Mouse (Mus musculus): ENCODE measurements around the gene Tmem121. TPM values are rescaled to one million over a fixed set of nuclear protein-coding genes. Genes with fewer than 3 reads are reported as not detected.

Tmem121 gene
- 22.9 and 23.2 TPM in 2 replicates for polyA plus RNA-seq (2016; fragmentation: Nextera tagmentation; extraction: Ambion mirVana)

GRCm38 (mm10) chr12:113185442-113186291 is at the start of gene Tmem121:
TSS of gene Tmem121 (plus strand) at chr12:113185930.
- no peaks in the 10 kb centered on the region for H3K9me3 ChIP-seq (replicated peaks)
- peaks cover 22% of the 10 kb centered on the region for H3K4me1 ChIP-seq
- peak within 1 kb of the TSS; percentile 88 for H3K4me2 ChIP-seq (replicated peaks)
- H3K27me3 ChIP-seq: no peaks in the 10 kb centered on the region
- H3K36me3 ChIP-seq: peaks cover 26% of the 10 kb centered on the region
- H3K9ac ChIP-seq: peak within 1 kb of the TSS; percentile 83
- WGBS: 1% methylated on average over 58 of the region's 63 CpGs
- ATAC-seq (ENCODE audit: low FRiP score): peak; percentile 63
- no peak within 1 kb of the TSS for H3K27ac ChIP-seq
- H3K4me3 ChIP-seq: peak within 1 kb of the TSS; percentile 70

GRCm38 (mm10) chr12:113136492-113137020 is 49.2 kb upstream of the Tmem121 start:
- 0 out of 2 replicates have a peak, but pooled peaks cover 5% of the 10 kb centered on the region for H3K27me3 ChIP-seq
- H3K27ac ChIP-seq: no peak overlapping the region
- peaks cover 25% of the 10 kb centered on the region for H3K4me1 ChIP-seq
- H3K4me3 ChIP-seq: no peak overlapping the region
- ATAC-seq (ENCODE audit: low FRiP score): no peak
- 80% methylated on average over 17 of the region's 17 CpGs for WGBS
- H3K9ac ChIP-seq: no peak overlapping the region
- H3K4me2 ChIP-seq (replicated peaks): no peak overlapping the region
- peaks cover 64% of the 10 kb centered on the region for H3K36me3 ChIP-seq
- H3K9me3 ChIP-seq (replicated peaks): no peaks in the 10 kb centered on the region

GRCm38 (mm10) chr12:113137260-113138213 is 48.2 kb upstream of the Tmem121 start:
- Histone ChIP-seq H3K36me3 (peaks cover 54% of the 10 kb centered on the region), H3K27ac (no peak overlapping the region), H3K27me3 (0 out of 2 replicates have a peak, but pooled peaks cover 8% of the 10 kb centered on the region), H3K4me2 (replicated peaks) (no peak overlapping the region), H3K4me3 (no peak overlapping the region), H3K9me3 (replicated peaks) (no peaks in the 10 kb centered on the region), H3K9ac (no peak overlapping the region), H3K4me1 (peaks cover 35% of the 10 kb centered on the region)
- WGBS: 90% methylated on average over 18 of the region's 18 CpGs
- no peak for ATAC-seq (ENCODE audit: low FRiP score)

GRCm38 (mm10) chr12:113138291-113138690 is 47.4 kb upstream of the Tmem121 start:
- Histone ChIP-seq H3K4me2 (replicated peaks) (no peak overlapping the region), H3K27me3 (0 out of 2 replicates have a peak, but pooled peaks cover 8% of the 10 kb centered on the region), H3K9ac (no peak overlapping the region), H3K27ac (peak overlapping the region; percentile 87; the same call in 1 of the 2 replicates), H3K4me3 (no peak overlapping the region), H3K4me1 (peaks cover 43% of the 10 kb centered on the region), H3K9me3 (replicated peaks) (no peaks in the 10 kb centered on the region), H3K36me3 (peaks cover 47% of the 10 kb centered on the region)
- 80% methylated on average over 6 of the region's 6 CpGs for WGBS
- ATAC-seq (ENCODE audit: low FRiP score): no peak

GRCm38 (mm10) chr12:113138901-113139864 is 46.5 kb upstream of the Tmem121 start:
- H3K36me3 ChIP-seq: peaks cover 47% of the 10 kb centered on the region

GRCm38 (mm10) chr12:113139908-113140615 is 45.7 kb upstream of the Tmem121 start, which contains the start of gene Crip2:
TSS of gene Crip2 (plus strand) at chr12:113140236.
- peak within 1 kb of the TSS; percentile 64 for H3K4me3 ChIP-seq
- peak; percentile 91 for ATAC-seq (ENCODE audit: low FRiP score)
- H3K36me3 ChIP-seq: peaks cover 47% of the 10 kb centered on the region
- H3K4me2 ChIP-seq (replicated peaks): peak within 1 kb of the TSS; percentile 72
- 0 out of 2 replicates have a peak, but pooled peaks cover 8% of the 10 kb centered on the region for H3K27me3 ChIP-seq
- H3K9me3 ChIP-seq (replicated peaks): no peaks in the 10 kb centered on the region
- H3K9ac ChIP-seq: peak within 1 kb of the TSS; percentile 66
- WGBS: under 1% methylated on average over 68 of the region's 68 CpGs
- peak within 1 kb of the TSS; percentile 87 for H3K27ac ChIP-seq
- H3K4me1 ChIP-seq: peaks cover 45% of the 10 kb centered on the region

More at GRCm38 (mm10) chr12:113138901-113139864, 46.5 kb upstream of the Tmem121 start:
- peak overlapping the region; percentile 72 for H3K4me2 ChIP-seq (replicated peaks)
- 37% methylated on average over 11 of the region's 11 CpGs for WGBS
- H3K4me1 ChIP-seq: peaks cover 45% of the 10 kb centered on the region
- H3K9me3 ChIP-seq (replicated peaks): no peaks in the 10 kb centered on the region
- H3K9ac ChIP-seq: peak overlapping the region; percentile 66
- peak overlapping the region; percentile 87 for H3K27ac ChIP-seq
- H3K4me3 ChIP-seq: peak overlapping the region; percentile 64
- peak; percentile 1; the same call in 1 of the 2 replicates for ATAC-seq (ENCODE audit: low FRiP score)
- 0 out of 2 replicates have a peak, but pooled peaks cover 8% of the 10 kb centered on the region for H3K27me3 ChIP-seq

GRCm38 (mm10) chr12:113140616-113141411 is 44.9 kb upstream of the Tmem121 start:
- Histone ChIP-seq H3K4me3 (peak overlapping the region; percentile 64), H3K9ac (peak overlapping the region; percentile 66), H3K36me3 (peaks cover 47% of the 10 kb centered on the region), H3K4me2 (replicated peaks) (peak overlapping the region; percentile 72), H3K27ac (peak overlapping the region; percentile 87), H3K4me1 (peaks cover 45% of the 10 kb centered on the region), H3K27me3 (0 out of 2 replicates have a peak, but pooled peaks cover 13% of the 10 kb centered on the region), H3K9me3 (replicated peaks) (no peaks in the 10 kb centered on the region)
- 2% methylated on average over 49 of the region's 49 CpGs for WGBS
- ATAC-seq (ENCODE audit: low FRiP score): no peak; the same call in 1 of the 2 replicates

- Histone ChIP-seq H3K4me1 (peaks cover 52% of the 10 kb centered on the region), H3K4me3 (peak overlapping the region; percentile 64), H3K9ac (peak overlapping the region; percentile 66), H3K4me2 (replicated peaks) (peak overlapping the region; percentile 72), H3K9me3 (replicated peaks) (no peaks in the 10 kb centered on the region), H3K27me3 (peaks cover 17% of the 10 kb centered on the region; the same call in 1 of the 2 replicates), H3K36me3 (peaks cover 40% of the 10 kb centered on the region), H3K27ac (peak overlapping the region; percentile 52)
- no peak for ATAC-seq (ENCODE audit: low FRiP score)
- 34% methylated on average over 8 of the region's 8 CpGs for WGBS
These were observed 44.2 kb upstream of the Tmem121 start for GRCm38 (mm10) chr12:113141531-113141973.

- Histone ChIP-seq H3K9me3 (replicated peaks) (no peaks in the 10 kb centered on the region), H3K4me3 (peak overlapping the region; percentile 64), H3K27ac (peak overlapping the region; percentile 52), H3K9ac (peak overlapping the region; percentile 66), H3K36me3 (peaks cover 33% of the 10 kb centered on the region), H3K4me2 (replicated peaks) (peak overlapping the region; percentile 72), H3K4me1 (peaks cover 58% of the 10 kb centered on the region), H3K27me3 (peaks cover 19% of the 10 kb centered on the region; the same call in 1 of the 2 replicates)
- 22% methylated on average over 15 of the region's 15 CpGs for WGBS
- ATAC-seq (ENCODE audit: low FRiP score): no peak
These were observed 43.4 kb upstream of the Tmem121 start for GRCm38 (mm10) chr12:113142021-113142975.
